In genomic region chr13:59672248-59672647, GRCm38 (mm10) we compare ENCODE assay signal across 15 mouse cellular contexts. TPM values are rescaled to one million over a fixed set of nuclear protein-coding genes. Genes with fewer than 3 reads are reported as not detected.
DNase-seq lines count a peak whose midpoint lies in the region; ATAC-seq and TF ChIP-seq lines count a peak whose summit lies in the region.
"Had no signal": no experiment of that assay in that cellular context is flagged by ENCODE, and none has a peak within 500 bp of the region (broad histone marks: within the 10 kb centered on the region; RNA-seq: fewer than 3 reads in every experiment).

No protein-coding gene starts in this region.

- H3K4me3 ChIP-seq in midbrain, embryonic 11.5 days (ENCODE audit: low read depth, low read length), result no peak overlapping the region
- no peak overlapping the region for H3K4me3 ChIP-seq in midbrain, postnatal 0 days (ENCODE audit: low read depth, low read length)
- H3K4me3 ChIP-seq in MEL (ENCODE audit: control insufficient read depth in 1 of 2, insufficient read depth in 1 of 2, low read depth in 2 of 2, low read length in 2 of 2), result no peak overlapping the region; a peak in 1 of 4 replicates
- H3K4me3 ChIP-seq in forebrain, embryonic 15.5 days, result no peak overlapping the region
- no peak overlapping the region for H3K4me3 ChIP-seq in cerebellum, adult 2 months (replicated peaks; ENCODE audit: insufficient read depth, low read depth, low read length)
- H3K4me3 ChIP-seq: heart, embryonic 12.5 days; myocyte had no signal

- TF ChIP-seq RAD21 in MEL (IDR thresholded peaks at IDR 0.05; ENCODE audit: low read depth, low read length), result no peak

- H3K36me3 ChIP-seq in midbrain, embryonic 11.5 days (ENCODE audit: control insufficient read depth, insufficient read depth, low read length), result peaks cover under 1% of the 10 kb centered on the region; the same call in 1 of the 2 replicates
- H3K36me3 ChIP-seq in midbrain, postnatal 0 days (ENCODE audit: insufficient read depth, low read length), result no peaks in the 10 kb centered on the region
- H3K36me3 ChIP-seq in MEL (ENCODE audit: control insufficient read depth in 1 of 2, insufficient read depth in 2 of 2, low read length in 2 of 2), result peaks cover 0 to 28% of the 10 kb centered on the region in 2 experiments; a peak in 2 of 4 replicates
- H3K36me3 ChIP-seq in forebrain, embryonic 15.5 days, result no peaks in the 10 kb centered on the region

- 0 out of 2 replicates have a peak overlapping the region, but pooled peaks have one; percentile 6 for H3K4me2 ChIP-seq in midbrain, embryonic 11.5 days
- H3K4me2 ChIP-seq in midbrain, postnatal 0 days (ENCODE audit: low read depth, low read length, poor library complexity, severe bottlenecking), result no peak overlapping the region
- H3K4me2 ChIP-seq in forebrain, embryonic 15.5 days (replicated peaks), result no peak overlapping the region; the same call in 1 of the 2 replicates
- H3K4me2 ChIP-seq: heart, embryonic 12.5 days; lung, embryonic 14.5 days had no signal

- no peak for TF ChIP-seq POLR2A in MEL (IDR thresholded peaks at IDR 0.05; ENCODE audit: control insufficient read depth in 1 of 2, insufficient read depth in 1 of 2, low read depth in 1 of 2, low read length in 2 of 2, poor library complexity in 1 of 2)
- TF ChIP-seq POLR2A in cerebellum, adult 2 months (IDR thresholded peaks at IDR 0.05; ENCODE audit: borderline replicate concordance, insufficient read depth, low read length), result no peak

- peak overlapping the region; percentile 33; the same call in 1 of the 2 replicates for H3K9ac ChIP-seq in midbrain, embryonic 11.5 days (ENCODE audit: low read length)
- no peak overlapping the region for H3K9ac ChIP-seq in midbrain, postnatal 0 days (replicated peaks; ENCODE audit: low read length, poor library complexity, severe bottlenecking)
- no peak overlapping the region for H3K9ac ChIP-seq in MEL (ENCODE audit: control insufficient read depth, low read depth, low read length, poor library complexity, severe bottlenecking)
- no peak overlapping the region for H3K9ac ChIP-seq in forebrain, embryonic 15.5 days (replicated peaks)
- H3K9ac ChIP-seq: heart, embryonic 12.5 days; lung, embryonic 14.5 days had no signal

- H3K4me1 ChIP-seq in midbrain, embryonic 11.5 days (ENCODE audit: control insufficient read depth, insufficient read depth, low read length), result peaks cover 15% of the 10 kb centered on the region
- no peaks in the 10 kb centered on the region for H3K4me1 ChIP-seq in midbrain, postnatal 0 days (ENCODE audit: insufficient read depth, low read length)
- peaks cover 11 to 41% of the 10 kb centered on the region in 2 experiments for H3K4me1 ChIP-seq in MEL (ENCODE audit: control insufficient read depth in 1 of 2, insufficient read depth in 2 of 2, low read length in 2 of 2)
- H3K4me1 ChIP-seq in forebrain, embryonic 15.5 days, result peaks cover 29% of the 10 kb centered on the region
- H3K4me1 ChIP-seq in cerebellum, adult 2 months (ENCODE audit: control insufficient read depth, insufficient read depth, low read length), result peaks cover 15% of the 10 kb centered on the region; the same call in 1 of the 2 replicates

- H3K27ac ChIP-seq in midbrain, embryonic 11.5 days (ENCODE audit: low read depth, low read length), result no peak overlapping the region
- no peak overlapping the region for H3K27ac ChIP-seq in midbrain, postnatal 0 days (ENCODE audit: low read depth, low read length)
- peak overlapping the region; percentile 22 for H3K27ac ChIP-seq in MEL (ENCODE audit: control insufficient read depth, low read depth, low read length)
- peak overlapping the region; percentile 59; the same call in 1 of the 2 replicates for H3K27ac ChIP-seq in forebrain, embryonic 15.5 days (replicated peaks)
- H3K27ac ChIP-seq in cerebellum, adult 2 months (ENCODE audit: insufficient read depth, low read length), result no peak overlapping the region

- H3K9me3 ChIP-seq in midbrain, embryonic 11.5 days (ENCODE audit: control insufficient read depth, low read length), result no peaks in the 10 kb centered on the region
- no peaks in the 10 kb centered on the region for H3K9me3 ChIP-seq in midbrain, postnatal 0 days (ENCODE audit: low read length)
- no peaks in the 10 kb centered on the region for H3K9me3 ChIP-seq in MEL (replicated peaks; ENCODE audit: insufficient read depth, low read length)
- H3K9me3 ChIP-seq in forebrain, embryonic 15.5 days, result no peaks in the 10 kb centered on the region
- H3K9me3 ChIP-seq: heart, embryonic 12.5 days had no signal

- no peak for DNase-seq in midbrain, embryonic 11.5 days (ENCODE audit: low spot score, missing footprints)
- no peak for DNase-seq in midbrain, postnatal 0 days (ENCODE audit: low spot score)
- DNase-seq in MEL (ENCODE audit: low read depth, low spot score), result peak; percentile 53
- DNase-seq in cerebellum, adult 2 months, result no peak
- DNase-seq in kidney, adult 18-20 months, result no peak
- DNase-seq: cerebellum, postnatal 25 days; kidney, adult 2 months; lung, embryonic 14.5 days had no signal

- H3K27me3 ChIP-seq in midbrain, embryonic 11.5 days (ENCODE audit: control insufficient read depth, insufficient read depth, low read length), result no peaks in the 10 kb centered on the region
- no peaks in the 10 kb centered on the region for H3K27me3 ChIP-seq in midbrain, postnatal 0 days (ENCODE audit: insufficient read depth, low read length)
- no peaks in the 10 kb centered on the region for H3K27me3 ChIP-seq in MEL (ENCODE audit: control insufficient read depth in 1 of 2, insufficient read depth in 2 of 2, low read length in 2 of 2)
- no peaks in the 10 kb centered on the region for H3K27me3 ChIP-seq in forebrain, embryonic 15.5 days
- no peaks in the 10 kb centered on the region for H3K27me3 ChIP-seq in cerebellum, adult 2 months (ENCODE audit: control insufficient read depth, insufficient read depth, low read length)
- H3K27me3 ChIP-seq: heart, embryonic 12.5 days; Patski had no signal

- no peak for ATAC-seq in midbrain, embryonic 11.5 days (ENCODE audit: low FRiP score)
- no peak for ATAC-seq in midbrain, postnatal 0 days (ENCODE audit: low FRiP score)
- ATAC-seq in forebrain, embryonic 15.5 days (replicated peaks), result no peak
- ATAC-seq in megakaryocyte progenitor cell, adult 5-6 weeks (replicated peaks; ENCODE audit: poor library complexity), result peak; percentile 51
- ATAC-seq: Patski had no signal

- no peak for TF ChIP-seq CTCF in midbrain, postnatal 0 days (IDR thresholded peaks at IDR 0.05)
- no peak for TF ChIP-seq CTCF in MEL (IDR thresholded peaks at IDR 0.05 in 2 of 3, conservative IDR thresholded peaks at IDR 0.05 in 1 of 3; ENCODE audit: control insufficient read depth in 1 of 3, insufficient read depth in 1 of 3, low read depth in 2 of 3, low read length in 3 of 3, poor library complexity in 1 of 3, severe bottlenecking in 1 of 3)
- TF ChIP-seq CTCF in cerebellum, adult 2 months (IDR thresholded peaks at IDR 0.05; ENCODE audit: borderline replicate concordance, insufficient read depth, low read depth, low read length), result no peak

- peak; percentile 28 to 41; a peak in 2 of 4 replicates for TF ChIP-seq EP300 in MEL (IDR thresholded peaks at IDR 0.05; ENCODE audit: low read depth in 1 of 2, low read length in 2 of 2)

- 76% methylated on average over 6 of the region's 6 CpGs for WGBS in midbrain, embryonic 11.5 days
- WGBS in midbrain, postnatal 0 days, result 69% methylated on average over 6 of the region's 6 CpGs
- WGBS in forebrain, embryonic 15.5 days, result 76% methylated on average over 6 of the region's 6 CpGs
- 69% methylated on average over 6 of the region's 6 CpGs for WGBS in cerebellum, adult 2 months

- H3K79me2 ChIP-seq in MEL (ENCODE audit: control insufficient read depth, insufficient read depth, low read length, poor library complexity), result peaks cover 21% of the 10 kb centered on the region

RNA-seq across cellular contexts. Expression of gene Golm1, which starts 3.4 kb away (rescaled TPM):
- polyA plus RNA-seq in midbrain, embryonic 11.5 days (2014; fragmentation: Nextera tagmentation; extraction: Ambion mirVana), result 179 TPM in 2 replicates
- total RNA-seq in midbrain, postnatal 0 days (2014; rRNA removed), result 13.0 and 17.1 TPM in 2 replicates
- polyA plus RNA-seq in midbrain, postnatal 0 days (2015; fragmentation: Nextera tagmentation; extraction: Ambion mirVana), result 13.0 and 15.3 TPM in 2 replicates
- 22.1 and 23.6 TPM in 2 replicates for total RNA-seq in MEL (2012; rRNA removed)
- polyA plus RNA-seq in MEL (2012; ENCODE audit: insufficient read depth in 1 of 2, insufficient read length in 2 of 2, low read depth in 1 of 2, low replicate concordance in 2 of 2, missing spikeins in 1 of 2), result 10 to 100 TPM in 1 of 2 experiments, not detected in 1; 26.8 TPM
- 48.2 and 48.6 TPM in 2 replicates for polyA plus RNA-seq in forebrain, embryonic 15.5 days (2015; fragmentation: Nextera tagmentation; extraction: Ambion mirVana)
- 11.8 and 14.3 TPM in 2 replicates for total RNA-seq in megakaryocyte progenitor cell, adult 5-6 weeks (2015)
- total RNA-seq in megakaryocyte progenitor cell, adult 5-6 weeks (2017), result 18.5 and 26.2 TPM in 2 replicates
- polyA plus RNA-seq in cerebellum, adult 2 months (2012; rRNA removed), result 23.3 and 27.8 TPM in 2 replicates

RNA-seq across cellular contexts. Expression of gene 4921517D22Rik, which starts 21.7 kb away (rescaled TPM):
- polyA plus RNA-seq in midbrain, embryonic 11.5 days (2014; fragmentation: Nextera tagmentation; extraction: Ambion mirVana), result not detected in 2 replicates
- not detected in 2 replicates for total RNA-seq in midbrain, postnatal 0 days (2014; rRNA removed)
- not detected in 2 replicates for polyA plus RNA-seq in midbrain, postnatal 0 days (2015; fragmentation: Nextera tagmentation; extraction: Ambion mirVana)
- total RNA-seq in MEL (2012; rRNA removed), result not detected in 2 replicates
- polyA plus RNA-seq in MEL (2012; ENCODE audit: insufficient read depth in 1 of 2, insufficient read length in 2 of 2, low read depth in 1 of 2, low replicate concordance in 2 of 2, missing spikeins in 1 of 2), result not detected
- polyA plus RNA-seq in forebrain, embryonic 15.5 days (2015; fragmentation: Nextera tagmentation; extraction: Ambion mirVana), result not detected in 2 replicates
- total RNA-seq in megakaryocyte progenitor cell, adult 5-6 weeks (2015), result 0.05 TPM in 1 of 2 replicates, not detected in the other
- not detected in 2 replicates for total RNA-seq in megakaryocyte progenitor cell, adult 5-6 weeks (2017)
- not detected in 2 replicates for polyA plus RNA-seq in cerebellum, adult 2 months (2012; rRNA removed)
- total RNA-seq: adrenal gland, postnatal 4 days; left cerebral cortex, adult 18-20 months had no signal
- polyA plus RNA-seq: heart, embryonic 12.5 days; kidney, adult 2 months; lung, embryonic 14.5 days; myocyte; Patski had no signal

RNA-seq across cellular contexts. Expression of gene Spata31d1a, which starts 37.9 kb away (rescaled TPM):
- polyA plus RNA-seq in midbrain, embryonic 11.5 days (2014; fragmentation: Nextera tagmentation; extraction: Ambion mirVana), result not detected in 2 replicates
- total RNA-seq in midbrain, postnatal 0 days (2014; rRNA removed), result not detected in 2 replicates
- polyA plus RNA-seq in midbrain, postnatal 0 days (2015; fragmentation: Nextera tagmentation; extraction: Ambion mirVana), result not detected in 2 replicates
- not detected in 2 replicates for total RNA-seq in MEL (2012; rRNA removed)
- polyA plus RNA-seq in MEL (2012; ENCODE audit: insufficient read depth in 1 of 2, insufficient read length in 2 of 2, low read depth in 1 of 2, low replicate concordance in 2 of 2, missing spikeins in 1 of 2), result under 1 TPM in 1 of 2 experiments, not detected in 1; 0.03 TPM
- 0.15 and 0.29 TPM in 2 replicates for polyA plus RNA-seq in forebrain, embryonic 15.5 days (2015; fragmentation: Nextera tagmentation; extraction: Ambion mirVana)
- total RNA-seq in megakaryocyte progenitor cell, adult 5-6 weeks (2015), result not detected in 2 replicates
- total RNA-seq in megakaryocyte progenitor cell, adult 5-6 weeks (2017), result not detected in 2 replicates
- polyA plus RNA-seq in cerebellum, adult 2 months (2012; rRNA removed), result 0.03 and 0.25 TPM in 2 replicates
- total RNA-seq: adrenal gland, postnatal 4 days had no signal
- polyA plus RNA-seq: heart, embryonic 12.5 days; kidney, adult 2 months; lung, embryonic 14.5 days; myocyte had no signal

RNA-seq across cellular contexts. Expression of gene Spata31d1b, which starts 39.8 kb away (rescaled TPM):
- polyA plus RNA-seq in midbrain, embryonic 11.5 days (2014; fragmentation: Nextera tagmentation; extraction: Ambion mirVana), result 0.05 TPM in 1 of 2 replicates, not detected in the other
- total RNA-seq in midbrain, postnatal 0 days (2014; rRNA removed), result 0.27 TPM in 1 of 2 replicates, not detected in the other
- 0.05 TPM in 1 of 2 replicates, not detected in the other for polyA plus RNA-seq in midbrain, postnatal 0 days (2015; fragmentation: Nextera tagmentation; extraction: Ambion mirVana)
- total RNA-seq in MEL (2012; rRNA removed), result not detected in 2 replicates
- polyA plus RNA-seq in MEL (2012; ENCODE audit: insufficient read depth in 1 of 2, insufficient read length in 2 of 2, low read depth in 1 of 2, low replicate concordance in 2 of 2, missing spikeins in 1 of 2), result not detected
- not detected in 2 replicates for polyA plus RNA-seq in forebrain, embryonic 15.5 days (2015; fragmentation: Nextera tagmentation; extraction: Ambion mirVana)
- not detected in 2 replicates for total RNA-seq in megakaryocyte progenitor cell, adult 5-6 weeks (2015)
- not detected in 2 replicates for total RNA-seq in megakaryocyte progenitor cell, adult 5-6 weeks (2017)
- not detected in 2 replicates for polyA plus RNA-seq in cerebellum, adult 2 months (2012; rRNA removed)
- total RNA-seq: adrenal gland, postnatal 4 days had no signal
- polyA plus RNA-seq: heart, embryonic 12.5 days; lung, embryonic 14.5 days; myocyte; Patski had no signal

RNA-seq across cellular contexts. Expression of gene Spata31d1d, which starts 59.3 kb away (rescaled TPM):
- polyA plus RNA-seq in midbrain, embryonic 11.5 days (2014; fragmentation: Nextera tagmentation; extraction: Ambion mirVana), result not detected in 2 replicates
- 0.14 TPM in 1 of 2 replicates, not detected in the other for total RNA-seq in midbrain, postnatal 0 days (2014; rRNA removed)
- not detected in 2 replicates for polyA plus RNA-seq in midbrain, postnatal 0 days (2015; fragmentation: Nextera tagmentation; extraction: Ambion mirVana)
- total RNA-seq in MEL (2012; rRNA removed), result not detected in 2 replicates
- polyA plus RNA-seq in MEL (2012; ENCODE audit: insufficient read depth in 1 of 2, insufficient read length in 2 of 2, low read depth in 1 of 2, low replicate concordance in 2 of 2, missing spikeins in 1 of 2), result not detected
- not detected in 2 replicates for polyA plus RNA-seq in forebrain, embryonic 15.5 days (2015; fragmentation: Nextera tagmentation; extraction: Ambion mirVana)
- total RNA-seq in megakaryocyte progenitor cell, adult 5-6 weeks (2015), result not detected in 2 replicates
- total RNA-seq in megakaryocyte progenitor cell, adult 5-6 weeks (2017), result not detected in 2 replicates
- polyA plus RNA-seq in cerebellum, adult 2 months (2012; rRNA removed), result 0.03 TPM in 2 replicates
- total RNA-seq: adrenal gland, postnatal 4 days; left cerebral cortex, adult 18-20 months had no signal
- polyA plus RNA-seq: heart, embryonic 12.5 days; kidney, adult 2 months; lung, embryonic 14.5 days; myocyte; Patski had no signal

Comparison
In these comparisons a context has a peak if more than half of its experiments do, and no peak if none do; other contexts are left out.
1. H3K27ac ChIP-seq: peak in MEL (single experiment) and forebrain, embryonic 15.5 days (single experiment); none in midbrain, embryonic 11.5 days (single experiment), midbrain, postnatal 0 days (single experiment) and cerebellum, adult 2 months (single experiment).